Mouse (Mus musculus): ENCODE results near the gene Tsks. TPM values are rescaled to one million over a fixed set of nuclear protein-coding genes. Genes with fewer than 3 reads are reported as not detected.

Gene Tsks
- polyA plus RNA-seq, 1 experiment from 2014 or later = 0.13 TPM

GRCm38 (mm10) chr7:44981539-44981938, 38.5 kb downstream of the Tsks start:
- Histone ChIP-seq H3K4me2 (no peak overlapping the region), H3K4me1 (replicated peaks) (peaks cover 25% of the 10 kb centered on the region), H3K4me3 (no peak overlapping the region), H3K27me3 (no peaks in the 10 kb centered on the region), H3K27ac (no peak overlapping the region), H3K9ac (no peak overlapping the region), H3K9me3 (replicated peaks) (no peaks in the 10 kb centered on the region), H3K36me3 (peaks cover 62% of the 10 kb centered on the region)
- no peak for ATAC-seq (replicated peaks; ENCODE audit: insufficient number of reproducible peaks, insufficient read depth, low FRiP score, low read depth)
- 92% methylated on average over 8 of the region's 8 CpGs for WGBS

- no peaks in the 10 kb centered on the region for H3K27me3 ChIP-seq
- ATAC-seq (replicated peaks; ENCODE audit: insufficient number of reproducible peaks, insufficient read depth, low FRiP score, low read depth) = no peak
- no peak overlapping the region for H3K4me2 ChIP-seq
- peak overlapping the region; percentile 37; the same call in 1 of the 2 replicates for H3K27ac ChIP-seq
- H3K9me3 ChIP-seq (replicated peaks) = no peaks in the 10 kb centered on the region
- H3K4me3 ChIP-seq = no peak overlapping the region
- peaks cover 31% of the 10 kb centered on the region for H3K4me1 ChIP-seq (replicated peaks)
- H3K36me3 ChIP-seq = peaks cover 47% of the 10 kb centered on the region
- WGBS = 24% methylated on average over 6 of the region's 6 CpGs
- no peak overlapping the region for H3K9ac ChIP-seq
Measured at GRCm38 (mm10) chr7:44983085-44983484, 40.1 kb downstream of the Tsks start.

- peak overlapping the region; percentile 37 for H3K27ac ChIP-seq
- no peak for ATAC-seq (replicated peaks; ENCODE audit: insufficient number of reproducible peaks, insufficient read depth, low FRiP score, low read depth)
- H3K36me3 ChIP-seq = peaks cover 36% of the 10 kb centered on the region
- WGBS = 63% methylated on average over 7 of the region's 7 CpGs
- H3K27me3 ChIP-seq = no peaks in the 10 kb centered on the region
- H3K4me3 ChIP-seq = 0 out of 2 replicates have a peak overlapping the region, but pooled peaks have one; percentile 100
- no peaks in the 10 kb centered on the region for H3K9me3 ChIP-seq (replicated peaks)
- H3K9ac ChIP-seq = no peak overlapping the region
- peaks cover 37% of the 10 kb centered on the region for H3K4me1 ChIP-seq (replicated peaks)
- peak overlapping the region; percentile 74 for H3K4me2 ChIP-seq
Measured at GRCm38 (mm10) chr7:44983944-44984832, 41.2 kb downstream of the Tsks start.

DNA sequence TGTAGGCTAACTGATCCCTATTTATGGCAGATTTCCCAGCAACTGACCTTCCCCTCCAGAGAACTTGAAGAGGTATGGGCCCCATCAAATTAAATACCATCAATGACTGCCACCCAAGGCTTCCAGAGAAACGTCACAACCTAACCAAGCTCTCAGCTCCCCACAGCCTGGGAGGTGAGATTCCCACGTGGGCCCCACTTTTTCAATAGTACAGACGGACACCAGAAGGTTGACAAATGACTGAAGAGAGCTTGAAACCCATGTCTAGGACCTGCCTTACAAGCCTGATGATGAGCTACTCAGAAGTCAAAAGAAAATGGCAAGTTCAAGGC, 41.8 kb downstream of the Tsks start:
- Histone ChIP-seq H3K4me2 (peak overlapping the region; percentile 74), H3K9ac (no peak overlapping the region), H3K27me3 (no peaks in the 10 kb centered on the region), H3K27ac (peak overlapping the region; percentile 97), H3K36me3 (peaks cover 32% of the 10 kb centered on the region), H3K9me3 (replicated peaks) (no peaks in the 10 kb centered on the region), H3K4me1 (replicated peaks) (peaks cover 39% of the 10 kb centered on the region), H3K4me3 (peak overlapping the region; percentile 100; the same call in 1 of the 2 replicates)
- 42% methylated on average over 3 of the region's 3 CpGs for WGBS
- ATAC-seq (replicated peaks; ENCODE audit: insufficient number of reproducible peaks, insufficient read depth, low FRiP score, low read depth) = no peak

GRCm38 (mm10) chr7:44985595-44986191, 42.7 kb downstream of the Tsks start:
- ATAC-seq (replicated peaks; ENCODE audit: insufficient number of reproducible peaks, insufficient read depth, low FRiP score, low read depth) = peak; percentile 3; the same call in 1 of the 2 replicates
- under 1% methylated on average over 45 of the region's 45 CpGs for WGBS
- peaks cover 39% of the 10 kb centered on the region for H3K4me1 ChIP-seq (replicated peaks)
- H3K9ac ChIP-seq = peak overlapping the region; percentile 100
- peaks cover 25% of the 10 kb centered on the region for H3K36me3 ChIP-seq
- peak overlapping the region; percentile 97 for H3K27ac ChIP-seq
- H3K4me2 ChIP-seq = peak overlapping the region; percentile 74
- no peaks in the 10 kb centered on the region for H3K9me3 ChIP-seq (replicated peaks)
- peak overlapping the region; percentile 100 for H3K4me3 ChIP-seq
- H3K27me3 ChIP-seq = no peaks in the 10 kb centered on the region

DNA sequence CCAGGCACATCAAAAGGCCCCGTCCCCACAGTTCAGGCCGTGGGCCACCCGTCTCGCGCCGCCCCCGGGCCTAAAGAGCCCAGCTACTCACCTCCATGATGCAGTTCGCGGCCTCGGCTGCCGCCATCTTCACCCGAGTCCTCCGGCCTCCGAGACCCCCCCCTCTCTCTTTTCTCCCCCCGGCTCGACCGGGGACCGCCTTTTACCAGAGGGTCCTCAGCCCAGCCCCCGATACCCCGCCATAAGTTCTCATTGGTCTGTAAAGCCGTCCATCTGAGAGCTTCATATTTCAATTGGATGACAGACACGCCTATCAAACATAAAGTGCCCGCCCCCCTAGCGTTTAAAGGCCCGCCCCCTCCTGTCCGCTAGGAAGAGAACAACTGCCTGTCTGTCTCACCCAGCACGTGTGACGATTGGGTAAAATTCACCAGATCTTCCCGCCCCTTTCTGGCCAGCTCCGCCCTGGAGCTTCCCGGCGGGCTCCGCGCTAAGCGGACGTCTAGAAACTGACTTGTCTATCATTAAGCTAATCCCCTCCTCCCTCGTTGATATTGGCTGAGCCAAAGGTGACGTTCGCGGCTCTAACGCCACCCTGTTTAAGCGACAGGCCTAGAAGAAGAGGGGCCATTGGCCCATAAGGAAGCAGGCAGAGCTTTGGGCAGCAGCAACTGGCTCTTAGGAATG, 43.3 kb downstream of the Tsks start, which contains the start of gene Prmt1:
TSS of gene Prmt1 (minus strand) at position 377 of the 687 bp plus-strand sequence.
- peak within 1 kb of the TSS; percentile 97 for H3K27ac ChIP-seq
- no peaks in the 10 kb centered on the region for H3K9me3 ChIP-seq (replicated peaks)
- peaks cover 39% of the 10 kb centered on the region for H3K4me1 ChIP-seq (replicated peaks)
- H3K27me3 ChIP-seq = no peaks in the 10 kb centered on the region
- H3K4me2 ChIP-seq = peak within 1 kb of the TSS; percentile 79
- peak within 1 kb of the TSS; percentile 100 for H3K9ac ChIP-seq
- peak; percentile 96 for ATAC-seq (replicated peaks; ENCODE audit: insufficient number of reproducible peaks, insufficient read depth, low FRiP score, low read depth)
- peak within 1 kb of the TSS; percentile 100 for H3K4me3 ChIP-seq
- WGBS = under 1% methylated on average over 42 of the region's 42 CpGs
- H3K36me3 ChIP-seq = peaks cover 23% of the 10 kb centered on the region

DNA sequence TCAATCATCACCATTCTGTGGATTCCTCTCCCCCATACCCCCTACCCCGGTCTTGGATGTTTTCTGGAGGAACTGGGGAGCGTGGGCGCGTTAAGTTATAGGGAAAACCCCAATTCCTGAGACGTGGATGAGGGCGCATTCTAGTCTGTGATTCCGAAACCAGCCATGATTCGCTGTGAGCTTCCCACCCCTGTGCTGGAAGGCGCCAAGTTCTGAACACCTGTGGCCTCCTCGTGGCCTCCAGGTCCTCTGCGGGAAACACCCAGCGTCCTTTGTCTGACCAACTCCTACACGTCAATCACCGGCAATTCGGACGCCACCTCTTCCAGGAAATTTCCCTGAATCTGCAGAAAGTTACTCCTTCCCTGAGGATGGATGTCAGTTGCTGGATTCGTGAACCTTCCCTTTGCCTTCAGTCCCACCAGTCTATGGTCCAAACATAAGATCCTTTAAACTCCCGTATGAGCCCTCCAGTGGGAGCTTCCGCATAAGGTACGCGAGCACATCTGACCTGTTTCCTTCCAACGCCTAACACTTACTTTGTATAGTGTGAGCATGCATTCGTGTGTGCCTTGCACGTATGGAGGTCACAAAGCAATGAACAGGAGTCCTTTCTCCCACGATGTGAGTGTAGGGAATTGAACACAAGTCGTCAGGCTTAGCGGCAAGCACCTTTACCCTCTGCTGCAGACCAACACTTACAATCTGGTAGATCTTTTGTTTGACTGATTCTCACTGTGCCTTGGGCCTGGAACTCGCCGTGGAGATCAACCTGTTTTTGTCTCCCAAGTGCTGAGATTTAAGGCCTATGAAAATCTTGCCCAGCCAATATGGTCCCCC, 44.1 kb downstream of the Tsks start:
- Histone ChIP-seq H3K4me3 (peak overlapping the region; percentile 100), H3K9me3 (replicated peaks) (no peaks in the 10 kb centered on the region), H3K36me3 (peaks cover 21% of the 10 kb centered on the region), H3K9ac (peak overlapping the region; percentile 70), H3K27me3 (no peaks in the 10 kb centered on the region), H3K4me2 (peak overlapping the region; percentile 79), H3K27ac (peak overlapping the region; percentile 94), H3K4me1 (replicated peaks) (peaks cover 39% of the 10 kb centered on the region)
- under 1% methylated on average over 29 of the region's 29 CpGs for WGBS
- peak; percentile 1; the same call in 1 of the 2 replicates for ATAC-seq (replicated peaks; ENCODE audit: insufficient number of reproducible peaks, insufficient read depth, low FRiP score, low read depth)

DNA sequence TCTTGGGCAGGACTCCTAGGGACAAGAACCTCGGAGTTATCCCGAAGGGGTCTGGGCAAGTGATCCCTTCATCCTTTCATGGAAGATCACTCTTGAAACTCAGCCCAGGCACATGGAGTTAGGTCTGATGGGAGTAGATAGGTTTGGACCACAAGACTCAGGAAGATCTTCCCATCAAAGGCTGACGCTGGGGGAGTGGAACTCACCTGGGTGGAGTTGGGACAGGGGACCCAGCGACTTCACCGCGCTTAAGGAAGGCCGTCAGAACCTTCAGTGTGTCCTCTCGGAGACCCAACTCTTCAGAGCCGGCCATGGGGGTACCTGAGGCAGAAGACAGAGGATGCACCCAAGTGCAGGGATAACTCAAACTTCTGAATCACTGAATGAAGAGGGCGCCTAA, 53.7 kb downstream of the Tsks start:
- 12% methylated on average over 10 of the region's 10 CpGs for WGBS
- H3K27ac ChIP-seq = peak overlapping the region; percentile 90
- peaks cover 45% of the 10 kb centered on the region for H3K36me3 ChIP-seq
- no peaks in the 10 kb centered on the region for H3K9me3 ChIP-seq (replicated peaks)
- peak overlapping the region; percentile 91 for H3K4me2 ChIP-seq
- ATAC-seq (replicated peaks; ENCODE audit: insufficient number of reproducible peaks, insufficient read depth, low FRiP score, low read depth) = no peak
- no peaks in the 10 kb centered on the region for H3K27me3 ChIP-seq
- H3K4me3 ChIP-seq = peak overlapping the region; percentile 76
- H3K9ac ChIP-seq = peak overlapping the region; percentile 79
- peaks cover 45% of the 10 kb centered on the region for H3K4me1 ChIP-seq (replicated peaks)

GRCm38 (mm10) chr7:44997231-44997939, 54.4 kb downstream of the Tsks start, which contains the start of gene Irf3:
TSS of gene Irf3 (plus strand) at chr7:44997648.
- Histone ChIP-seq H3K27ac (peak within 1 kb of the TSS; percentile 90), H3K36me3 (peaks cover 46% of the 10 kb centered on the region), H3K9me3 (replicated peaks) (no peaks in the 10 kb centered on the region), H3K27me3 (no peaks in the 10 kb centered on the region), H3K4me1 (replicated peaks) (peaks cover 48% of the 10 kb centered on the region), H3K4me3 (peak within 1 kb of the TSS; percentile 76), H3K9ac (peak within 1 kb of the TSS; percentile 79), H3K4me2 (peak within 1 kb of the TSS; percentile 91)
- ATAC-seq (replicated peaks; ENCODE audit: insufficient number of reproducible peaks, insufficient read depth, low FRiP score, low read depth) = peak; percentile 88
- WGBS = under 1% methylated on average over 43 of the region's 43 CpGs

- ATAC-seq (replicated peaks; ENCODE audit: insufficient number of reproducible peaks, insufficient read depth, low FRiP score, low read depth) = peak; percentile 2; the same call in 1 of the 2 replicates
- 1% methylated on average over 15 of the region's 15 CpGs for WGBS
Measured at GRCm38 (mm10) chr7:44997940-44998428, 55.0 kb downstream of the Tsks start.

More at GRCm38 (mm10) chr7:44997940-44998428, 55.0 kb downstream of the Tsks start:
- peak overlapping the region; percentile 91 for H3K4me2 ChIP-seq
- peaks cover 48% of the 10 kb centered on the region for H3K4me1 ChIP-seq (replicated peaks)
- peak overlapping the region; percentile 79 for H3K9ac ChIP-seq
- H3K4me3 ChIP-seq = peak overlapping the region; percentile 76
- peaks cover 46% of the 10 kb centered on the region for H3K36me3 ChIP-seq
- peak overlapping the region; percentile 90 for H3K27ac ChIP-seq
- no peaks in the 10 kb centered on the region for H3K9me3 ChIP-seq (replicated peaks)
- no peaks in the 10 kb centered on the region for H3K27me3 ChIP-seq
